Mouse (Mus musculus) hindlimb bud, embryonic 11.5 days (tissue): ENCODE results near the gene Cyp4a31.
"Not testable (repeated sequence)": the region's sequence is repeated elsewhere in the genome, so short reads cannot be mapped to it uniquely, and the experiment has no call there.

Source experiments
- DNase-seq: peaks from one replicate; pipeline ENCODE4 v3.0.0-alpha.2; 2012; ENCODE audit warnings: low read depth, low spot score; ENCODE audit errors: extremely low spot score

Cyp4a31 gene

GRCm38 (mm10) chr4:115563401-115563800, at the start of gene Cyp4a31:
Gene Cyp4a31, plus strand, starts transcription at chr4:115563649.
- no peak for DNase-seq

- DNase-seq, result not testable (repeated sequence)
Measured at GRCm38 (mm10) chr4:115513964-115514363, 49.5 kb upstream of the Cyp4a31 start.

GRCm38 (mm10) chr4:115518000-115518399, 45.4 kb upstream of the Cyp4a31 start, which contains the start of gene Cyp4a10:
Gene Cyp4a10, plus strand, starts transcription at chr4:115518264.
- not testable (repeated sequence) for DNase-seq

- no peak for DNase-seq
Measured at GRCm38 (mm10) chr4:115519444-115519843, 44.0 kb upstream of the Cyp4a31 start.

- DNase-seq, result no peak
Measured at GRCm38 (mm10) chr4:115521766-115522165, 41.7 kb upstream of the Cyp4a31 start.

- DNase-seq, result no peak
Measured at GRCm38 (mm10) chr4:115545101-115545500, 18.3 kb upstream of the Cyp4a31 start.

- DNase-seq, result no peak
Measured at GRCm38 (mm10) chr4:115546141-115546828, 17.2 kb upstream of the Cyp4a31 start.

- no peak for DNase-seq
Measured at GRCm38 (mm10) chr4:115552726-115553125, 10.7 kb upstream of the Cyp4a31 start.

GRCm38 (mm10) chr4:115555513-115555912, 7.9 kb upstream of the Cyp4a31 start:
- DNase-seq, result no peak

- DNase-seq, result no peak
Measured at GRCm38 (mm10) chr4:115557861-115558561, 5.4 kb upstream of the Cyp4a31 start.

GRCm38 (mm10) chr4:115561236-115561635, 2.2 kb upstream of the Cyp4a31 start:
- DNase-seq, result not testable (repeated sequence)

GRCm38 (mm10) chr4:115564469-115565225, 1.2 kb downstream of the Cyp4a31 start:
- not testable (repeated sequence) for DNase-seq

- DNase-seq, result no peak
Measured at GRCm38 (mm10) chr4:115575255-115575654, 11.8 kb downstream of the Cyp4a31 start.

- DNase-seq, result no peak
Measured at GRCm38 (mm10) chr4:115575776-115576175, 12.3 kb downstream of the Cyp4a31 start.

- no peak for DNase-seq
Measured at GRCm38 (mm10) chr4:115583036-115583435, 19.6 kb downstream of the Cyp4a31 start.

GRCm38 (mm10) chr4:115596357-115596756, 32.9 kb downstream of the Cyp4a31 start:
- no peak for DNase-seq

- DNase-seq, result no peak
Measured at GRCm38 (mm10) chr4:115596824-115597336, 33.4 kb downstream of the Cyp4a31 start.

GRCm38 (mm10) chr4:115600611-115601010, 37.2 kb downstream of the Cyp4a31 start, which contains the start of gene Cyp4a32:
Gene Cyp4a32, plus strand, starts transcription at chr4:115600969.
- not testable (repeated sequence) for DNase-seq

- DNase-seq, result no peak
Measured at GRCm38 (mm10) chr4:115614005-115614404, 50.6 kb downstream of the Cyp4a31 start.

- DNase-seq, result not testable (repeated sequence)
Measured at GRCm38 (mm10) chr4:115625560-115625959, 62.1 kb downstream of the Cyp4a31 start.
